Comparison of ENCODE assay signal across 8 mouse cellular contexts in the genomic region with DNA sequence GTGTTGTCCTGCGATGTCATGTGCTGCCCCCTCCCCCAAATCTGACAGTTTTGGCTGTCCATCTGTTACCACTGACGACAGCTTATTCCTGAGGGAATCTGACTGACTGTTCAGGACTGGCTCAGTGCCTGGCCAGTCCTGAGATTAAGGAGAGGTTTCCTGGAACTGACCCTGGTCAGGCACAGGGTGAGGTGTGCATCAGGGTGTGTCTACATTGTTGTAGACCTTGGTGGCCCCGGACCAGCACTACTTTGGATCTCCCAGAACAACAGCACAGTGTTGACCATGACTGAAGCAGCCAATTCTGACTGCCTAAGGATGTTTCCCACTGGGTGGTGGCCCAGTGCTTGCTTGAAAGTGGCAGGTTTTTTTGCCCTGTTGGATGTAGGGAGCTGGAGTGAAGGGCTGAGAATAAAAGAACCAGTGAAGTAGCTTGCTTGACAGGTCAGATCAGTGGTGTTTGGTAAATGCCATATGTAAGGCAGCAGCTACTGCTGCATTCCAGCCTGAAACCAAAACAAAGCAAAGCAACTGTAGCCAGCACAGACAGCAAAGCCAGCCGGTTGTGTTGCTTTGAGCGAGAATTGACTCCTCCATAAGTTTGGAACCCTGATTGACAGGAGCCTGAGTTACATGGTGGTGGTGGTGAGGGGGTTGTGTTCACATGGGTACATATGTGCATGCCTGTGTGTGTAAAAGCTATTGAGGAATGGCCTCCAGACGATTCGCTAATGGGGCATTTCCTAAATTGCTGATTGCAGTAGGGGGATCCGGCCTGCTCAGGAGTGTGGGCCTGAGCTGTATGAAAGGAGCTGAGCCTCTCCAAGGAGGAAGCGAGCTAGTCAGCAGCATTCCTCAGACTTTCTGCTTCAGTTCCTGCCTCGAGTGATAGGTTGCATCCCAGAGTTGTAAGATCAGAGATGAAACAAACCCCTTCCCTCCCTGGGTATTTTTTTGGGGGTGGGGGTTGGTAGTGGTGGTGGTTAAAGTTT. TPM values are rescaled to one million over a fixed set of nuclear protein-coding genes. Genes with fewer than 3 reads are reported as not detected.
DNase-seq lines count a peak whose midpoint lies in the region; ATAC-seq and TF ChIP-seq lines count a peak whose summit lies in the region.

No protein-coding gene starts in this region.

- H3K27me3 ChIP-seq in lung, embryonic 16.5 days (ENCODE audit: control insufficient read depth, insufficient read depth, low read depth, low read length) = no peaks in the 10 kb centered on the region
- no peaks in the 10 kb centered on the region for H3K27me3 ChIP-seq in stomach, postnatal 0 days (ENCODE audit: control insufficient read depth, insufficient read depth, low read length)

- no peaks in the 10 kb centered on the region for H3K36me3 ChIP-seq in lung, embryonic 16.5 days (ENCODE audit: control insufficient read depth, insufficient read depth, low read length)
- H3K36me3 ChIP-seq in stomach, postnatal 0 days (ENCODE audit: control insufficient read depth, insufficient read depth, low read length) = no peaks in the 10 kb centered on the region

- peak; percentile 31 for DNase-seq in cerebellum, adult 11-12 months
- DNase-seq in heart, postnatal 4 days = peak; percentile 35
- DNase-seq in stomach, postnatal 0 days (ENCODE audit: low spot score) = peak; percentile 65
- DNase-seq in urinary bladder, adult 18-20 months (ENCODE audit: low spot score in 2 of 2) = no peak
- DNase-seq in thymus, postnatal 10 days (ENCODE audit: low spot score in 2 of 2) = no peak
- DNase-seq in frontal cortex, postnatal 14 days (ENCODE audit: low spot score in 2 of 2) = no peak

- H3K4me1 ChIP-seq in embryonic fibroblast, embryonic 13.5 days (ENCODE audit: control insufficient read depth, insufficient read depth, low read length) = peaks cover 10% of the 10 kb centered on the region
- H3K4me1 ChIP-seq in lung, embryonic 16.5 days (replicated peaks; ENCODE audit: control insufficient read depth, insufficient read depth, low read length) = peaks cover 22% of the 10 kb centered on the region
- peaks cover 6% of the 10 kb centered on the region; the same call in 1 of the 2 replicates for H3K4me1 ChIP-seq in stomach, postnatal 0 days (replicated peaks; ENCODE audit: control insufficient read depth, insufficient read depth)

- TF ChIP-seq EP300 in stomach, postnatal 0 days (optimal IDR thresholded peaks at IDR 0.05) = no peak

- no peak overlapping the region for H3K4me2 ChIP-seq in lung, embryonic 16.5 days (ENCODE audit: low read depth, low read length)
- H3K4me2 ChIP-seq in stomach, postnatal 0 days (replicated peaks; ENCODE audit: low read depth) = no peak overlapping the region

- TF ChIP-seq POLR2A in embryonic fibroblast, embryonic 13.5 days (IDR thresholded peaks at IDR 0.05; ENCODE audit: low read depth, low read length) = no peak

- peak; percentile 74 for ATAC-seq in lung, embryonic 16.5 days (ENCODE audit: low read depth)
- peak; percentile 94 for ATAC-seq in stomach, postnatal 0 days (ENCODE audit: low FRiP score, low TSS enrichment)

- H3K27ac ChIP-seq in embryonic fibroblast, embryonic 13.5 days (ENCODE audit: insufficient read depth, low read length) = peak overlapping the region; percentile 3; the same call in 1 of the 2 replicates
- peak overlapping the region; percentile 87 for H3K27ac ChIP-seq in lung, embryonic 16.5 days (ENCODE audit: low read length)
- peak overlapping the region; percentile 71 for H3K27ac ChIP-seq in stomach, postnatal 0 days (replicated peaks)

- peak overlapping the region; percentile 27 for H3K9ac ChIP-seq in lung, embryonic 16.5 days (ENCODE audit: low read length)
- no peak overlapping the region for H3K9ac ChIP-seq in stomach, postnatal 0 days (ENCODE audit: low read length)

- no peak for TF ChIP-seq CTCF in embryonic fibroblast, embryonic 13.5 days (IDR thresholded peaks at IDR 0.05; ENCODE audit: borderline replicate concordance, insufficient read depth, low read length)
- TF ChIP-seq CTCF in stomach, postnatal 0 days (IDR thresholded peaks at IDR 0.05; ENCODE audit: low read depth) = no peak

- H3K4me3 ChIP-seq in embryonic fibroblast, embryonic 13.5 days (ENCODE audit: insufficient read depth, low read length) = no peak overlapping the region
- no peak overlapping the region for H3K4me3 ChIP-seq in lung, embryonic 16.5 days (ENCODE audit: low read length)
- H3K4me3 ChIP-seq in stomach, postnatal 0 days (ENCODE audit: low read depth, low read length) = no peak overlapping the region

- 22% methylated on average over 10 of the region's 10 CpGs for WGBS in lung, embryonic 16.5 days
- 46% methylated on average over 10 of the region's 10 CpGs for WGBS in stomach, postnatal 0 days

- no peaks in the 10 kb centered on the region for H3K9me3 ChIP-seq in lung, embryonic 16.5 days (ENCODE audit: control insufficient read depth, low read length)
- H3K9me3 ChIP-seq in stomach, postnatal 0 days (ENCODE audit: control insufficient read depth, low read length) = no peaks in the 10 kb centered on the region

RNA-seq across cellular contexts. Expression of gene Sh3bgrl2, which starts 8.9 kb away (rescaled TPM):
- 14.4 and 18.4 TPM in 2 replicates for polyA plus RNA-seq in embryonic fibroblast, embryonic 13.5 days (2011; ENCODE audit: insufficient read length, low read depth, missing spikeins)
- 1 to 10 TPM; 6.1 to 7.5 TPM for total RNA-seq in heart, postnatal 4 days (2021)
- polyA plus RNA-seq in lung, embryonic 16.5 days (2015; fragmentation: Nextera tagmentation; extraction: Ambion mirVana) = 39.5 and 46.2 TPM in 2 replicates
- 114 and 117 TPM in 2 replicates for polyA plus RNA-seq in stomach, postnatal 0 days (2015; fragmentation: Nextera tagmentation; extraction: Ambion mirVana)

Comparison
In these comparisons a context has a peak if more than half of its experiments do, and no peak if none do; other contexts are left out.
1. DNase-seq: peak in cerebellum, adult 11-12 months (single experiment), heart, postnatal 4 days (single experiment) and stomach, postnatal 0 days (single experiment); none in urinary bladder, adult 18-20 months (0 of 2), thymus, postnatal 10 days (0 of 2) and frontal cortex, postnatal 14 days (0 of 2).
2. H3K27ac ChIP-seq: peak in every context shown above with its lines; median percentile 87 in lung, embryonic 16.5 days; 71 in stomach, postnatal 0 days; 3 in embryonic fibroblast, embryonic 13.5 days.